Mouse (Mus musculus) intestine, embryonic 14.5 days (tissue): ENCODE measurements at regions not wholly inside any gene's neighbourhood (a gene's known extent, or its start where the extent isn't known, plus 50 kb on each side); places are given as distances from the start of the nearest gene placed in this dataset.

Experiments
- ATAC-seq: fragments of 200-750 bp; cut with Nextera tagmentation; replicated peaks from 2 replicates; pipeline ENCODE4 v1.8.0; 2017; ENCODE audit warnings: low read depth, moderate number of reproducible peaks, moderate TSS enrichment, moderate library complexity; ENCODE audit not compliant: low FRiP score, low TSS enrichment
- DNase-seq: peaks from one replicate; pipeline ENCODE4 v3.0.0-alpha.2; 2018; ENCODE audit warnings: low spot score
- H3K27ac ChIP-seq: fragments of 300-500 bp; sonication (generic); 2 replicates; pipeline ENCODE4 v1.5.1; 2014; ENCODE audit warnings: low read depth, mild to moderate bottlenecking, control low read depth
- H3K27me3 ChIP-seq: fragments of 300-500 bp; sonication (generic); replicated peaks from 2 replicates; pipeline ENCODE4 v1.6.1; 2014; ENCODE audit warnings: low read length, control low read depth; ENCODE audit not compliant: control insufficient read depth, insufficient read depth
- H3K36me3 ChIP-seq: fragments of 300-500 bp; sonication (generic); 2 replicates; pipeline ENCODE4 v1.6.1; 2014; ENCODE audit warnings: low read length, control low read depth; ENCODE audit not compliant: control insufficient read depth, insufficient read depth
- H3K4me1 ChIP-seq: fragments of 300-500 bp; sonication (generic); replicated peaks from 2 replicates; pipeline ENCODE4 v1.6.1; 2014; ENCODE audit warnings: low read length, control low read depth, mixed read lengths; ENCODE audit not compliant: control insufficient read depth, insufficient read depth
- H3K4me2 ChIP-seq: fragments of 300-500 bp; sonication (generic); 2 replicates; pipeline ENCODE4 v1.6.1; 2014; ENCODE audit warnings: low read length
- H3K4me3 ChIP-seq: fragments of 300-500 bp; sonication (generic); 2 replicates; pipeline ENCODE4 v1.5.1; 2014; ENCODE audit warnings: low read depth, low read length, control low read depth, mixed read lengths
- H3K9ac ChIP-seq: fragments of 300-500 bp; sonication (generic); 2 replicates; pipeline ENCODE4 v1.6.1; 2014; ENCODE audit warnings: mild to moderate bottlenecking, low read length
- H3K9me3 ChIP-seq: fragments of 300-500 bp; sonication (generic); 2 replicates; pipeline ENCODE4 v1.6.1; 2016; ENCODE audit warnings: low read length, control low read depth; ENCODE audit not compliant: control insufficient read depth
- WGBS: fragments of 180-500 bp; shearing (Covaris S2); extraction: QIAGEN DNeasy Blood & Tissue Kit; methylation state at CpG from one replicate; pipeline ENCODE4 v1.1.7; 2014; 5-methylcytosine and 5-hydroxymethylcytosine counted together

DNA sequence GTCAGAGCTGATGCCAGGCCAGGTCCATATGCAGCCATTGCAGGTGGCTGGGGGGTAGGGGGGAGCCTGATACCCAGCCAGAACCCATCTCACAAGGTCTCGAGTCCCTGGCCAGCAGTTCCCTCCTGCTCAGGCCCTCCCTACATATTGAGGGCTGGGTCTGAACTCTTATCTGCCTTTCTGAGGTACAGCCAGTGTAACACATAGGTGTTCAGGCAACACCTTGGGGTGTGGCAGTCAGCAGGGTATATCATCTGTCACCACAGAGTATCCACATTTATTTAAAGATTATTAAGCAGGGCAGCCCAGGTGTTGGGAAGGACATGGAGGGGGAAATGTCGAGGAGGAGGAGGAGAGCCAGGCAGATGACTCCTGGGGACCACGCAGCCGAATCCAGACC lies 145.2 kb upstream of the Lemd2 start:
- Histone ChIP-seq H3K4me3 (no peak overlapping the region), H3K4me1 (no peaks in the 10 kb centered on the region; the same call in 1 of the 2 replicates), H3K4me2 (no peak overlapping the region), H3K9ac (no peak overlapping the region), H3K27me3 (no peaks in the 10 kb centered on the region), H3K27ac (no peak overlapping the region), H3K36me3 (no peaks in the 10 kb centered on the region), H3K9me3 (no peaks in the 10 kb centered on the region)
- ATAC-seq (no peak), DNase-seq (no peak)
- WGBS, result 74% methylated on average over 4 of the region's 4 CpGs

DNA sequence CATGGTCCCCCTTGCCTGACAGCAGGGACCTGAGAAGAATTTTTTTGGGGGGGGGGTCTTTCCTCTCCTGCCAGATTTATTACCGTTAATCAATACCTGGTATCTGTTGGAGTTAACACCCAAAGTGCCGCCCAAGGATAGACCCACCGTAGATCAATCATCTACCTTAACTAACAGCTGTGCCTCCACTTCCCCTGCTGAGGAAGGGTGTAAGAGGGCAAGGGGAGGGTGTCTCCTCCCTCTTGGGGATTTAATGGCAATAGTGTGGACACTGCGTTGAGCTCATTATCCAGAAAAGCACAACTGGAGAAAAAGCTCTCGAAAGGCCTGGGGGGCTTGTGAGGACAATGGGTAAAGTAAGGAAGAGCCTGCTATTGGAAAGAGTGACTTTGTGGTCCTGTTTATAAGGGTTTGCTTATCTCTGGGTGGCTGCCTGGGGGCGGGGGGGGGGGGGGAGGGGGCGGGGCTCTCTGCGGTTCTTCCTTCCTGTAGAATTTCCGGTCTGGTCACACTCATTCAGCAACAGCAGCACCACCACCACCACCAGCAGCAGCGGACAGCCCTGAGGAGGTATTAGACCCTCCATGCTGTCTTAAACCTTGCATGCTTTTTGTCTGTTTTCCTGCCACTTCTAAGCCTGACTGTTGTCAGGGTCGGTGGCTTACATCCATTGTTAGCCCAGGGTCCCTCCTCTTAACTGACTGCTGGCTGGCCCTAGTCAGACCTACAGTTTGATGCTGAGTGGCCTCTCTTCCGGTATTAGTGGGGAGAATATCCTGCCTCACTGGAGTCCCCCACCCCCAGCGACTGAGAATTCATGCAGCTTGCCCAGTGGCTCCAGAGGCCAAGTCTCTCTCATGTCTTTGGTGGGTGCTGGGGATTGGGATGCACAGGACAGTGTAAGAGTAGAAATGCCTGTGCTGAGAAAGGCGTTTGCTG lies 138.0 kb upstream of the Lemd2 start:
- Histone ChIP-seq H3K36me3 (no peaks in the 10 kb centered on the region), H3K4me2 (no peak overlapping the region), H3K27me3 (no peaks in the 10 kb centered on the region), H3K9me3 (no peaks in the 10 kb centered on the region), H3K4me1 (no peaks in the 10 kb centered on the region), H3K27ac (no peak overlapping the region), H3K9ac (no peak overlapping the region), H3K4me3 (no peak overlapping the region)
- no peak for DNase-seq
- WGBS, result 53% methylated on average over 12 of the region's 14 CpGs
- ATAC-seq, result no peak

DNA sequence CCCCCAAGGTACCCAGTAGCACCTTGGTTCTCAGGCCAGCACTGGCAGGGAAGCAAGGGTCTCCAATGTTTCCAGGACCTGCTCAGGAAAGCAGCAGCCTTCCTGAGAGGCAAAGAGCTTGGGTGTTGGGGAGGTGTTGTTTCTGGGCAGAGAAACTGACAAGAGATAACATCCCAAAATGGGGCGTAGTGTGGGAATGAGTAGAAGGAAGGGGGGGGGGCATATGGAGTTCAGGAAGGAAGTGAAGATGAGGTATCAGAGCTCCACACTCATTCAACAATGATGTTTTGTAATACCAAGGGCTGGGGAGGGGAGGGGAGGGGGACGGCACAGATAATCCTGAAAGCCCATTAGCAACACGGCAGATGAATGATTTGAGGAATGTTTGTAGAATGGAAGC lies 135.6 kb upstream of the Lemd2 start:
- ATAC-seq (no peak), DNase-seq (no peak)
- Histone ChIP-seq H3K27ac (no peak overlapping the region), H3K4me2 (no peak overlapping the region), H3K36me3 (no peaks in the 10 kb centered on the region), H3K4me1 (0 out of 2 replicates have a peak, but pooled peaks cover 7% of the 10 kb centered on the region), H3K9me3 (no peaks in the 10 kb centered on the region), H3K4me3 (no peak overlapping the region), H3K9ac (no peak overlapping the region), H3K27me3 (no peaks in the 10 kb centered on the region)
- 67% methylated on average over 3 of the region's 3 CpGs for WGBS

- Histone ChIP-seq H3K9ac (no peak overlapping the region), H3K36me3 (no peaks in the 10 kb centered on the region), H3K4me3 (no peak overlapping the region), H3K9me3 (no peaks in the 10 kb centered on the region), H3K4me2 (no peak overlapping the region), H3K27ac (no peak overlapping the region), H3K4me1 (0 out of 2 replicates have a peak, but pooled peaks cover 7% of the 10 kb centered on the region), H3K27me3 (no peaks in the 10 kb centered on the region)
- ATAC-seq, result no peak
- 48% methylated on average over 2 of the region's 2 CpGs for WGBS
- no peak for DNase-seq
These were observed 135.0 kb upstream of the Lemd2 start for GRCm38 (mm10) chr17:27339261-27339660.

GRCm38 (mm10) chr17:27335621-27336020 lies 131.4 kb upstream of the Lemd2 start:
- no peaks in the 10 kb centered on the region for H3K36me3 ChIP-seq
- no peak overlapping the region for H3K9ac ChIP-seq
- 54% methylated on average over 4 of the region's 4 CpGs for WGBS
- no peaks in the 10 kb centered on the region for H3K27me3 ChIP-seq
- ATAC-seq, result no peak
- no peak overlapping the region for H3K27ac ChIP-seq
- H3K4me1 ChIP-seq, result 0 out of 2 replicates have a peak, but pooled peaks cover 7% of the 10 kb centered on the region
- H3K4me2 ChIP-seq, result no peak overlapping the region
- no peak for DNase-seq
- no peak overlapping the region for H3K4me3 ChIP-seq
- H3K9me3 ChIP-seq, result no peaks in the 10 kb centered on the region

GRCm38 (mm10) chr17:27333593-27333992 lies 129.3 kb upstream of the Lemd2 start:
- no peaks in the 10 kb centered on the region for H3K36me3 ChIP-seq
- H3K9ac ChIP-seq, result no peak overlapping the region
- no peak overlapping the region for H3K27ac ChIP-seq
- H3K9me3 ChIP-seq, result no peaks in the 10 kb centered on the region
- H3K4me3 ChIP-seq, result no peak overlapping the region
- WGBS, result 78% methylated on average over 16 of the region's 16 CpGs
- 0 out of 2 replicates have a peak, but pooled peaks cover 7% of the 10 kb centered on the region for H3K4me1 ChIP-seq
- DNase-seq, result no peak
- H3K4me2 ChIP-seq, result no peak overlapping the region
- ATAC-seq, result no peak
- H3K27me3 ChIP-seq, result no peaks in the 10 kb centered on the region

DNA sequence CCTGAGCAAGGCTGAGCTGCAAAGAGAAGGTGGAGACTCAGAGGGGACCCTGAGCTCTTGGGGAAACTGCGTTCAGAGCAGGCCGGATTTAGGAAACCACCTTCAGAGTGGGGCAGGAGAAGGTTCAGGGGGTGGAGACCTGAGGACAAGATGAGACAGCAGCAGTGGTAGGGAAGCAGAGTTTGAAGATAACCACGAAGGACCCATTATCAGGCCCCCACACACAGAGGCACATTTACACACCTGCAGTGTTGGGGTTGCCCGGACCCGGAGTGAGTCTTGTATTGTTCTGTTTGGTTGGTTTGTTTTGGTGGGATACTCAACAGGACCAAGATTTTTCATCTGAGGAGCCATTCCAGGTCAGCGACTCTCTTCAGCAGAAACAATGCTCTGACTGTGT lies 128.9 kb upstream of the Lemd2 start:
- WGBS, result 89% methylated on average over 6 of the region's 6 CpGs
- no peaks in the 10 kb centered on the region for H3K27me3 ChIP-seq
- no peak overlapping the region for H3K4me3 ChIP-seq
- H3K9ac ChIP-seq, result no peak overlapping the region
- H3K9me3 ChIP-seq, result no peaks in the 10 kb centered on the region
- no peaks in the 10 kb centered on the region for H3K36me3 ChIP-seq
- H3K4me2 ChIP-seq, result no peak overlapping the region
- 0 out of 2 replicates have a peak, but pooled peaks cover 7% of the 10 kb centered on the region for H3K4me1 ChIP-seq
- H3K27ac ChIP-seq, result no peak overlapping the region
- ATAC-seq, result no peak
- DNase-seq, result no peak

DNA sequence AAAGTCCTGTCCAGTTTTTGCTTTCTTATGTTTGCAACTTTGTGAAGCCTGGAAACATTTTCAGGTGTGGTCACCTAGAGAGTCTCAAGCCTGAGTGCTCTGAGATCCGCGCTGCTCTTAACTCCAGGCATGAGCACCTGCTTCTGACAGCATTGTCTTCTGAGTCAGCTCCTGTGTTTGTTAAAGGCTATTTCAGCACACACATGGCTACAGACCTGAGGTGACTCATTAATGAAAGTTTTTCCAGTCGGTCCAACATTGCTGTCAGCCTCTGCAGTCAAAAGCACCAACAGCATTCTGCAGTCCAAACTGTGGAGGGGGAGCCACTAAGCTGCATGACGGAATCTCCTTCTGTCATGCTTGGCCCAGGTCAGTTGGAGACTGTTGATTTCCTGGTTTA lies 127.8 kb upstream of the Lemd2 start:
- DNase-seq (no peak), ATAC-seq (no peak)
- 0 out of 2 replicates have a peak, but pooled peaks cover 7% of the 10 kb centered on the region for H3K4me1 ChIP-seq
- H3K9me3 ChIP-seq, result no peaks in the 10 kb centered on the region
- H3K36me3 ChIP-seq, result no peaks in the 10 kb centered on the region
- H3K4me3 ChIP-seq, result no peak overlapping the region
- H3K9ac ChIP-seq, result no peak overlapping the region
- no peaks in the 10 kb centered on the region for H3K27me3 ChIP-seq
- H3K4me2 ChIP-seq, result no peak overlapping the region
- H3K27ac ChIP-seq, result no peak overlapping the region
- WGBS, result 77% methylated on average over 4 of the region's 4 CpGs

GRCm38 (mm10) chr17:27331630-27332029 lies 127.4 kb upstream of the Lemd2 start:
- 0 out of 2 replicates have a peak, but pooled peaks cover 7% of the 10 kb centered on the region for H3K4me1 ChIP-seq
- WGBS, result 84% methylated on average over 5 of the region's 5 CpGs
- H3K4me2 ChIP-seq, result no peak overlapping the region
- no peak overlapping the region for H3K4me3 ChIP-seq
- no peaks in the 10 kb centered on the region for H3K9me3 ChIP-seq
- no peaks in the 10 kb centered on the region for H3K27me3 ChIP-seq
- H3K27ac ChIP-seq, result no peak overlapping the region
- H3K9ac ChIP-seq, result no peak overlapping the region
- DNase-seq, result no peak
- no peak for ATAC-seq
- no peaks in the 10 kb centered on the region for H3K36me3 ChIP-seq
